Mouse (Mus musculus) forebrain, embryonic 15.5 days (tissue): ENCODE data around the gene Cltb. TPM values are rescaled to one million over a fixed set of nuclear protein-coding genes. Genes with fewer than 3 reads are reported as not detected.

ENCODE experiments used
- ATAC-seq: fragments of 200-750 bp; cut with Nextera tagmentation; replicated peaks from 2 replicates; pipeline ENCODE4 v1.8.0; 2017; ENCODE audit warnings: mild to moderate bottlenecking, moderate TSS enrichment, moderate library complexity
- H3K27ac ChIP-seq: fragments of 300-500 bp; sonication (generic); replicated peaks from 2 replicates; pipeline ENCODE4 v1.5.1; 2015; ENCODE audit warnings: mild to moderate bottlenecking, inconsistent platforms
- H3K27me3 ChIP-seq: fragments of 300-500 bp; sonication (generic); 2 replicates; pipeline ENCODE4 v1.6.1; 2015; ENCODE audit warnings: inconsistent platforms
- H3K36me3 ChIP-seq: fragments of 300-500 bp; sonication (generic); 2 replicates; pipeline ENCODE4 v1.6.1; 2015; ENCODE audit warnings: mild to moderate bottlenecking, inconsistent platforms
- H3K4me1 ChIP-seq: fragments of 300-500 bp; sonication (generic); 2 replicates; pipeline ENCODE4 v1.6.1; 2015; ENCODE audit warnings: inconsistent platforms
- H3K4me2 ChIP-seq: fragments of 300-500 bp; sonication (generic); replicated peaks from 2 replicates; pipeline ENCODE4 v1.6.1; 2015; ENCODE audit warnings: mild to moderate bottlenecking, inconsistent platforms
- H3K4me3 ChIP-seq: fragments of 300-500 bp; sonication (generic); 2 replicates; pipeline ENCODE4 v1.5.1; 2015; ENCODE audit warnings: mild to moderate bottlenecking, inconsistent platforms
- H3K9ac ChIP-seq: fragments of 300-500 bp; sonication (generic); replicated peaks from 2 replicates; pipeline ENCODE4 v1.6.1; 2015; ENCODE audit warnings: mild to moderate bottlenecking, inconsistent platforms
- H3K9me3 ChIP-seq: fragments of 300-500 bp; sonication (generic); 2 replicates; pipeline ENCODE4 v1.6.1; 2016; ENCODE audit warnings: inconsistent platforms
- WGBS: fragments of 180-500 bp; shearing (Covaris S2); methylation state at CpG from one replicate; pipeline ENCODE4 v1.1.7; 2015; ENCODE audit warnings: mixed read lengths; 5-methylcytosine and 5-hydroxymethylcytosine counted together
- polyA plus RNA-seq: library from polyadenylated mRNA; unstranded; fragments of >200 nt; fragmentation: Nextera tagmentation; extraction: Ambion mirVana; gene quantifications from 2 replicates; pipeline ENCODE4 v1.2.1, GENCODE M21; 2015

Cltb gene
- polyA plus RNA-seq, 1 experiment from 2014 or later: 125 TPM

DNA sequence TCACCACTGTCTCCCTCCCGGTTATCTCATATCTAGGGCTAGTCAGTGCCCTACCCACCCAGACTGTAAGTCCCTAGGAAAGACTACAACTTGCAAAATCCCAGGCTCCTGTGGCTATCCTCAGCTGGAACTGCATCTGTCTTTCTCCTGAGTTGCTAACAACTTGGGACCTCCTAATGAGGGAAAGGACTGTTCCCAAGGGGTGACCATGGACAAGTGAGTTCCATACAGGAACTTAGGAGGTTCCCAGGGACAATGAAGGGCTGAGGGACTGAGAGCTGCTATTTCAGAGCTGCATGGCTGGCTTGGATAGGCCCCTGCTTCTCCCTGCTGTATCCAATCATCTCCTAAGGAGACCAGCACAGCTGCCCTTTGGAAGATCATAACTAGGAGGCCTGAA, 1.8 kb downstream of the Cltb start:
- peaks cover 4% of the 10 kb centered on the region; the same call in 1 of the 2 replicates for H3K36me3 ChIP-seq
- no peak for ATAC-seq
- peak overlapping the region; percentile 28; the same call in 1 of the 2 replicates for H3K4me2 ChIP-seq
- 0 out of 2 replicates have a peak overlapping the region, but pooled peaks have one; percentile 25 for H3K9ac ChIP-seq
- WGBS: 6% methylated on average over 1 of the region's 1 CpGs
- no peak overlapping the region for H3K27ac ChIP-seq
- no peaks in the 10 kb centered on the region for H3K9me3 ChIP-seq
- H3K4me1 ChIP-seq: peaks cover 30% of the 10 kb centered on the region
- no peaks in the 10 kb centered on the region for H3K27me3 ChIP-seq
- 0 out of 2 replicates have a peak overlapping the region, but pooled peaks have one; percentile 1 for H3K4me3 ChIP-seq

DNA sequence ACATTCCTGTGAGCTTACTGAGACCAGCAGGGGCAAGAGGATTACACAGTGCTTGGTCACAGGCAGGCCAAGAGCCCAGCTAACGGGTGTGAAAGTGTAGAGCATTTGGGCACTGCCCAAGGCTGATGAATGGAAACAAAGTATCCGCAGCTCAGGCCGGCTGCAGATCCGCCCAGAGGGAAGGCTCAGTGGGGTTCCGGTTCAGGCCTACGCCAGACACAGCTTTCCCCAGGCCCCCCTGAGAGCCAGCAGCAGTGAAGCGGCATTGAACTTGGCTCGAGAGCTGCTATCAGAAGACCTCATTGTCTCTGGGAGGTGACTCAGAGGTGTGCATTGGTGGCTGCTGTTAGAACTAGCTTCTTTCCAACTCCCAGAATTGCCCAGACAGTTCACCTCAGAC, 2.5 kb downstream of the Cltb start:
- Histone ChIP-seq H3K36me3 (peaks cover 4% of the 10 kb centered on the region; the same call in 1 of the 2 replicates), H3K9ac (peak overlapping the region; percentile 25; the same call in 1 of the 2 replicates), H3K4me2 (peak overlapping the region; percentile 28), H3K4me1 (peaks cover 30% of the 10 kb centered on the region), H3K27me3 (no peaks in the 10 kb centered on the region), H3K9me3 (no peaks in the 10 kb centered on the region), H3K4me3 (0 out of 2 replicates have a peak overlapping the region, but pooled peaks have one; percentile 1), H3K27ac (no peak overlapping the region)
- 8% methylated on average over 8 of the region's 8 CpGs for WGBS
- no peak for ATAC-seq

DNA sequence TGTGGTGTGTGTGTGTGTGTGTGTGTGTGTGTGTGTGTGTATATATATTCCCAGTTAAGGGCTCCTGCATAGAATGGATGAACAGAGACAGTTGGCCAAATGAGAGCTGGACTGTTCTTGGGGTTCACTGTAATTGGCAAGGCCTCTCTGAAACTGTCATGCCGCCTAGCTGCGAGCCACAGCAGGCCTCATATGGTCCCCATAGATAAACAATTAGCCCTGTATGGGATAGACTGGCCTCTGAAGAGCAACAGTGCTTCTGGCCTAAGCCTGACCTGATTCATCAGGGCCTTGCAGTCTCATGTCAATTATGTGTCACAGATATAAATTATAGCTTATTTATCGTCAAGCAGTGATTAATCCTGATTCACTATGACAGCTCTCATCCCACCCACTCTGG, 3.1 kb downstream of the Cltb start:
- Histone ChIP-seq H3K36me3 (peaks cover 4% of the 10 kb centered on the region; the same call in 1 of the 2 replicates), H3K4me2 (no peak overlapping the region), H3K9ac (no peak overlapping the region), H3K27ac (no peak overlapping the region), H3K27me3 (no peaks in the 10 kb centered on the region), H3K9me3 (no peaks in the 10 kb centered on the region), H3K4me3 (no peak overlapping the region), H3K4me1 (peaks cover 30% of the 10 kb centered on the region)
- 80% methylated on average over 3 of the region's 3 CpGs for WGBS
- ATAC-seq: no peak

DNA sequence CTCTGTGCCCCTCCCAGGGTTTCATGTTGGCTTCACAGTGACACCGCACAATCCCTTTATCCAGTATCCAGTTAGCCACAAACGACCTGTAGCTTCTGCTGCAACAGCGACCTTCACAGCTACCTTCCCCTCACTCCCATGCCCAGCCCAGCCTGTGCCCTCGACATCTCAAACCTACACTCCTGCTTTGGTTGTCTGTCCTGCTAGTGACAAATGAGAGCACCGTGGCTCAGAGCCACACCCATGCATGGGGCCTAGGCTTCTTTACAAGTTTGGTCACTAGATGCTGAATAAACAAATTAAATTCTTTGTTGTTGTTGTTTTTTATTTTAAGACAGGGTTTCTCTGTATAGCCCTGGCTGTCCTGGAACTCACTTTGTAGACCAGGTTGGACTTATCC, 3.9 kb downstream of the Cltb start:
- 68% methylated on average over 5 of the region's 5 CpGs for WGBS

DNA sequence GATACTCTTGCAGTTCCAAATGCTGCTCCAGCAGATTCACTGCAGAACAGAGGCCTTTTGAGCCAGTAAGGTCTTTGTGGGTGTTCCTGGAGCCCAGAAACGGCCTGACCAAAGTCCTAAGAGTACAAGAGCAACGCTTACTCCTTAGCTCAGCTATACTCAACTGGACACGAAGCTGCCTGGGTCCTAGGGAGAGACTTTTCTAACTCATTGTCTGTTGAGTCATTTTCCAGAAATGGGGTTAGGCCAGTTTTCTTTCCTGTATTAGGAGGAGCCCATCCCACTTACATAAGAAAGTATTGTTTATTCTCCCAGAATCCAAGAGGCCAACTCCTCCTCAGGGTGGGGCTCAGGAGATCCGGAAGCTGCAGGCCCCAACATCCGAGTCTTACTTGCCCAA, 5.7 kb downstream of the Cltb start:
- H3K9me3 ChIP-seq: no peaks in the 10 kb centered on the region
- ATAC-seq: no peak
- H3K4me2 ChIP-seq: no peak overlapping the region
- peaks cover 4% of the 10 kb centered on the region; the same call in 1 of the 2 replicates for H3K36me3 ChIP-seq
- no peak overlapping the region for H3K4me3 ChIP-seq
- H3K4me1 ChIP-seq: peaks cover 19% of the 10 kb centered on the region
- no peak overlapping the region for H3K27ac ChIP-seq
- no peaks in the 10 kb centered on the region for H3K27me3 ChIP-seq
- H3K9ac ChIP-seq: no peak overlapping the region
- 85% methylated on average over 5 of the region's 5 CpGs for WGBS

More for the DNA sequence above, 3.9 kb downstream of the Cltb start:
- H3K27me3 ChIP-seq: no peaks in the 10 kb centered on the region
- H3K9ac ChIP-seq: no peak overlapping the region
- no peaks in the 10 kb centered on the region for H3K9me3 ChIP-seq
- H3K27ac ChIP-seq: no peak overlapping the region
- peaks cover 4% of the 10 kb centered on the region; the same call in 1 of the 2 replicates for H3K36me3 ChIP-seq
- H3K4me3 ChIP-seq: no peak overlapping the region
- peaks cover 30% of the 10 kb centered on the region for H3K4me1 ChIP-seq
- no peak overlapping the region for H3K4me2 ChIP-seq
- no peak for ATAC-seq

DNA sequence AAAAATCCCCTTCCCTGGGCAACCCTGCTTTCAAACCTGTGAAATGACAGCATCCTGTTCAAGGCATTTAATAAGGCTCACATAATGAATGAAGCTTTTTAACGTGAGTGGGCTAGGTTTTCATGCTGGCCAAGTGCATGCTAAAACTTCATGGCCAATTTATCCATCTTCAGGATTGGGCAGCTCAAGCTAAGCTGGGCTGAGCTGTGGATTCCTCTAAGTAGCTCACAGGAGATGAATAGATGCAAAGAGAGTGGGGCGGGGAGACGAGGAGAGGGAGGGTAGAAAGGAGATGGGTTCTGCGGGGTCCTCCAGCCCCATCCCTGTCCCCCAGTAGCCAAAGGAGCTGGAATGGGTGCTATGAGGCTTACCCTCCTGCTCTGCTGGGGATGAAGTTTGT, 6.9 kb downstream of the Cltb start:
- Histone ChIP-seq H3K4me3 (no peak overlapping the region), H3K36me3 (peaks cover 10% of the 10 kb centered on the region; the same call in 1 of the 2 replicates), H3K27me3 (no peaks in the 10 kb centered on the region), H3K9ac (no peak overlapping the region), H3K4me1 (peaks cover 12% of the 10 kb centered on the region), H3K9me3 (no peaks in the 10 kb centered on the region), H3K4me2 (no peak overlapping the region), H3K27ac (no peak overlapping the region)
- WGBS: 36% methylated on average over 4 of the region's 4 CpGs
- no peak for ATAC-seq

DNA sequence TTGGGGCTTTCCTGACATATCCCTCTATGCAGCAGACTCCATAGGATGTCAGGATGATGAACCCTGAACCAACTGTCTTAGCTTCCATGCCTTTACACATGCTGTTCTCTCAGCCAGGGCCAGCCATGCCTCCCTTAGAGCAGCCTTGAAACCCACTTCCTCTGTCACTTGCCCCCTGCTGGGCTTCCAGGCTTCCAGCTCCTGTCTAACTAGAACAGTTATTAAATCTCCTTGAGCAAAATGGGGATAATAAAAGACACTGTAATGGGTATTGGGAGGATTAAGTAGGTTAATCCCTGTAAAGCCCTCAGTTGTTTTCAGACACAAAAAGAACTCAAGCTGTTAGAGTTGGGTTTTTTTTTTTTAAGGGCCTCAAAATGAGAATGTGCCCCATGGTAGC, 7.6 kb downstream of the Cltb start:
- H3K36me3 ChIP-seq: peaks cover 12% of the 10 kb centered on the region; the same call in 1 of the 2 replicates
- no peak for ATAC-seq
- H3K9me3 ChIP-seq: no peaks in the 10 kb centered on the region
- H3K4me3 ChIP-seq: no peak overlapping the region
- H3K27ac ChIP-seq: no peak overlapping the region
- no peak overlapping the region for H3K4me2 ChIP-seq
- peaks cover 5% of the 10 kb centered on the region; the same call in 1 of the 2 replicates for H3K4me1 ChIP-seq
- no peak overlapping the region for H3K9ac ChIP-seq
- no peaks in the 10 kb centered on the region for H3K27me3 ChIP-seq

DNA sequence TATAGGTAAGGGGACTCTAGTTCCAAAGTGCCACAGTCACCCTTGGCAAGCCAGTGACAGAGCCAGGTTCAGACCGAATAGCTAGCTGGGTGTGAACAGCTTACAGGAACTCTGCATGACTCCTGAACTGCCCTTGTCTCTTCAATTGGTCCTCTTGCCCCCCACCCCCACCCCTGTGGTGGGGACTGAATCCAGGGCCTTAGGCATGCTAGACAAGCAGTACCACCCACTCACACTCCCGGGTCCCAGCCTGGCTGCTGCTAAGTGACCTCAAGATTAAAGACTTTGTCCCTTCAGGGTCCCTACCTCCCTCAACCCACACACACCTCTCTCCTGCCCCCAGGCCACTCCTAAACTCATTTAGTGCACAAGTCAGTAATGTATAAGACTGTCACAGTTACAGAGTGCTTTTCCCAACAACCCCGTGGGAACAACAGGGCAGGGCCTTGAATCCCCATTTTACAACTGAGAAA, 8.5 kb downstream of the Cltb start:
- WGBS: 65% methylated on average over 3 of the region's 3 CpGs
- ATAC-seq: no peak
- peaks cover 14% of the 10 kb centered on the region; the same call in 1 of the 2 replicates for H3K36me3 ChIP-seq

DNA sequence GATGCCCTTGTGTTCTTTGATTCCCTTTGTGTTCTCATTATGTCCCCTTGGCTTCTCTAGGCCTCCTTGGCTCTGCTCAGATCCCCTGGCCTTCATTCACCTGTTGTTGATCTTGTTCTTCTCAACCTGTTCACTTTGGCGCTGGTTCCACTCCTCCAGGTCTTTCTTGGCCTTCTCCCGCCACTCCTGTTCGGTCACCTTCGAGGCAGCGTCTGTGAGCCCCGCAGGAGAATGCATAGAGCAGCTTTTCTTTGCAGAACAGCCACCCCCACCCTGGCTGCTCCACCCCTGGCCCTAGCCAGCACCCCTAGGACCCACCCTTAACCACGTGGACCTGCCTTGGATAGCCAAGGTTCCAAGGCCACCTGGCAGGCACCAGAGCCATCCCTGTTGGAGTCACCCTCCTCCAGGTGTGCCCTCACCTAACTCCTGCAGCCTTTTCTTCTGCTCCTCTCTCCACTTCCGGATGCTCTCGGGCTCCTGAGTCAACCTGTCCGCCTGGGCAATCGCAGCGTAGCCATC, 12.5 kb downstream of the Cltb start:
- no peak overlapping the region for H3K4me3 ChIP-seq
- no peak overlapping the region for H3K9ac ChIP-seq
- peaks cover 5% of the 10 kb centered on the region for H3K4me1 ChIP-seq
- H3K27me3 ChIP-seq: no peaks in the 10 kb centered on the region
- H3K9me3 ChIP-seq: no peaks in the 10 kb centered on the region
- no peak overlapping the region for H3K4me2 ChIP-seq
- WGBS: 87% methylated on average over 12 of the region's 12 CpGs
- no peak for ATAC-seq
- H3K27ac ChIP-seq: no peak overlapping the region
- H3K36me3 ChIP-seq: peaks cover 11% of the 10 kb centered on the region; the same call in 1 of the 2 replicates

More for the DNA sequence above, 8.5 kb downstream of the Cltb start:
- Histone ChIP-seq H3K27me3 (no peaks in the 10 kb centered on the region), H3K4me2 (no peak overlapping the region), H3K27ac (no peak overlapping the region), H3K4me1 (no peaks in the 10 kb centered on the region), H3K4me3 (no peak overlapping the region), H3K9me3 (no peaks in the 10 kb centered on the region), H3K9ac (no peak overlapping the region)

DNA sequence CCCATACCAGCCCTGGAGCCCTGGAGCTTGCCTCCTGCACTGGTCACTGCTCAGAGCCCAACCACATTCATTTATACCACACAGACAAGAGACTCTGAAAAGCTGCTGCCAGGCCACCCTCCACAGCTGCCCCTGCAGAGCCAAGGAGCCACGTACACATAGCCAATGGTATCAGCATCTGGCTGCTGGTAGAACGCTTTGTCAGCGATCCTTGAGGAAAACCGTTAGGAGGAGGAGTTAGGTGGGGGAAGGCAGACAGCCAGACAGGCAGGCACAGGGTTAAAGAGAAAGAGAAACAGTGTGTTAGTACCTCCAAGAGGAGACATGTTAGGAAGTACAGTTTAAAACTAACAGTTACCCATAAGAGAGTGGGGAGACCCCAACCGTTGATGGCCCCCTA, 14.3 kb downstream of the Cltb start:
- Histone ChIP-seq H3K4me1 (peaks cover 9% of the 10 kb centered on the region), H3K27me3 (no peaks in the 10 kb centered on the region), H3K9ac (no peak overlapping the region), H3K9me3 (no peaks in the 10 kb centered on the region), H3K4me2 (no peak overlapping the region), H3K36me3 (peaks cover 13% of the 10 kb centered on the region; the same call in 1 of the 2 replicates), H3K27ac (0 out of 2 replicates have a peak overlapping the region, but pooled peaks have one; percentile 19), H3K4me3 (no peak overlapping the region)
- WGBS: 67% methylated on average over 5 of the region's 5 CpGs
- ATAC-seq: no peak

DNA sequence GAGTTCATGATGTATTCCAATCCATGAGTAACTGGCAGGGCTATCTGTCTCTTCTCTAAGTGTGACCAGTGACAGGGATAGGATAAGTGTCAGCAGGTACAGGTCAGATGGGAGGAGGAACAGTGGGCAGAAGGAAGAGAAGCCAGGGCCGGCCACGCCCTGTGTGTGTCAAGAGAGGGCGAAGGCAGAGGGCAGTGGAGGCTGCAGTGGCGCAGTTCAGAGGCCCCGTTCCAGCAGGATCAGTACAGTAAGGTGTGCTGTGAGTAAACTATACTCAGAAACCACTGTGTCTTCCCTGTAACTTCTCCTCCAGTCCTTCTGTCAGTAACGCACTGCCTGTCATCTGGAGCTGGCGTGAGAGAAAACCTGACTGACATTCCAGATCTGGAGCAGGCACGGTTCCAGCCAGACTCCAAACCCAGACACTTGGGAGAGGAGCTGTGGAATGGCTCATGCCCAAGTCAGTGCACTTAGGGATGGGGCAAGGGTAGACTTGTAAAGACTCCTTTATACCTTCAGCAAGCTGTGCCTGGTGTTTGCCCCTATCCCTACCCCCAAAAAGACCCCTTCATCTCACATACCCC, 14.9 kb downstream of the Cltb start:
- Histone ChIP-seq H3K4me3 (no peak overlapping the region), H3K4me1 (peaks cover 16% of the 10 kb centered on the region), H3K27ac (0 out of 2 replicates have a peak overlapping the region, but pooled peaks have one; percentile 19), H3K27me3 (no peaks in the 10 kb centered on the region), H3K9me3 (no peaks in the 10 kb centered on the region), H3K36me3 (peaks cover 13% of the 10 kb centered on the region; the same call in 1 of the 2 replicates), H3K4me2 (no peak overlapping the region), H3K9ac (0 out of 2 replicates have a peak overlapping the region, but pooled peaks have one; percentile 8)
- ATAC-seq: no peak
- 76% methylated on average over 8 of the region's 8 CpGs for WGBS

DNA sequence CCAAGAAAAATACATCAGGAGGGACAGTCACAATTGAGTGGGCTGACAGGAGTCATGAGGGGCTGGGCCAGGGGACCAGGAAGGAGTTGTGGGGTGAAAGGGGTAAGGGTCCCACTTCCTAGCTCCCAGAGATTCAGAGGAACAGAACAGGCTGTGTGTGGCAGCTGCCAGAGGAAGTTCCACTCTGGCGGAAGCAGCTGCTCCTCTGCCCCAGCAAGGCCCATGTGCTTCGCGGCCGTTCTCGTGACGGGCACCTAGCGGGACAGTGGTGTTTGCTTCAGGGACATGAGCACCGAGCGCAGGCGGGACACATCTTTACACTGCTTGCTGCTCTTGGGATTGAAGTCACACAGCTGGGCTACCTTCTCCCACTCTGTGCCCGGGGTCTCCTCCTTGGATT, 17.5 kb downstream of the Cltb start:
- WGBS: 92% methylated on average over 11 of the region's 11 CpGs
- ATAC-seq: no peak
- Histone ChIP-seq H3K4me1 (peaks cover 33% of the 10 kb centered on the region), H3K9me3 (no peaks in the 10 kb centered on the region), H3K27ac (no peak overlapping the region), H3K4me3 (no peak overlapping the region), H3K9ac (no peak overlapping the region), H3K36me3 (peaks cover 5% of the 10 kb centered on the region; the same call in 1 of the 2 replicates), H3K27me3 (no peaks in the 10 kb centered on the region), H3K4me2 (no peak overlapping the region)
